Mouse (Mus musculus) ES-Bruce4 (cell line): ENCODE measurements around the gene Tigit. TPM values are rescaled to one million over a fixed set of nuclear protein-coding genes. Genes with fewer than 3 reads are reported as not detected.

Experiments
- H3K27ac ChIP-seq: 2 replicates; pipeline ENCODE4 v1.5.1; 2012; ENCODE audit warnings: low read length, inconsistent platforms; ENCODE audit not compliant: insufficient read depth
- H3K27me3 ChIP-seq: 2 replicates; pipeline ENCODE4 v1.6.1; 2012; ENCODE audit warnings: mild to moderate bottlenecking, low read length, inconsistent platforms; ENCODE audit not compliant: control insufficient read depth, poor library complexity, insufficient read depth, severe bottlenecking
- H3K36me3 ChIP-seq: 2 replicates; pipeline ENCODE4 v1.6.1; 2012; ENCODE audit warnings: inconsistent platforms, mild to moderate bottlenecking, low read length, moderate library complexity; ENCODE audit not compliant: control insufficient read depth, poor library complexity, insufficient read depth, severe bottlenecking
- H3K4me1 ChIP-seq: one replicate; pipeline ENCODE4 v1.8.1; 2011; ENCODE audit warnings: low read length; ENCODE audit not compliant: control insufficient read depth, insufficient read depth
- H3K4me3 ChIP-seq: 2 replicates; pipeline ENCODE4 v1.5.1; 2011; ENCODE audit warnings: low read depth, mild to moderate bottlenecking, low read length
- H3K9ac ChIP-seq: 2 replicates; pipeline ENCODE4 v1.6.1; 2012; ENCODE audit warnings: low read depth, mild to moderate bottlenecking, inconsistent platforms; ENCODE audit not compliant: poor library complexity, severe bottlenecking
- H3K9me3 ChIP-seq: replicated peaks from 2 replicates; pipeline ENCODE4 v1.6.1; 2012; ENCODE audit warnings: mild to moderate bottlenecking, low read length, inconsistent platforms; ENCODE audit not compliant: control insufficient read depth, poor library complexity, insufficient read depth, severe bottlenecking
- CTCF ChIP-seq: IDR thresholded peaks from one replicate; pipeline ENCODE4 v1.8.1; 2011; ENCODE audit warnings: low read depth, low read length
- EP300 ChIP-seq: IDR thresholded peaks from 2 replicates; pipeline ENCODE4 v1.6.1; 2011; ENCODE audit warnings: low read depth, low read length; ENCODE audit not compliant: insufficient read depth
- POLR2A ChIP-seq: IDR thresholded peaks from one replicate; pipeline ENCODE4 v1.8.1; 2011; ENCODE audit warnings: low read length; ENCODE audit not compliant: insufficient read depth
- polyA plus RNA-seq: library from polyadenylated mRNA; stranded (reverse); fragments of >200 nt; gene quantifications from 2 replicates; pipeline ENCODE4 v1.2.4, GENCODE M21; 2011; ENCODE audit warnings: low read depth; ENCODE audit not compliant: missing spikeins, insufficient read depth, insufficient read length

The Tigit gene
- polyA plus RNA-seq, 1 experiment = not detected

DNA sequence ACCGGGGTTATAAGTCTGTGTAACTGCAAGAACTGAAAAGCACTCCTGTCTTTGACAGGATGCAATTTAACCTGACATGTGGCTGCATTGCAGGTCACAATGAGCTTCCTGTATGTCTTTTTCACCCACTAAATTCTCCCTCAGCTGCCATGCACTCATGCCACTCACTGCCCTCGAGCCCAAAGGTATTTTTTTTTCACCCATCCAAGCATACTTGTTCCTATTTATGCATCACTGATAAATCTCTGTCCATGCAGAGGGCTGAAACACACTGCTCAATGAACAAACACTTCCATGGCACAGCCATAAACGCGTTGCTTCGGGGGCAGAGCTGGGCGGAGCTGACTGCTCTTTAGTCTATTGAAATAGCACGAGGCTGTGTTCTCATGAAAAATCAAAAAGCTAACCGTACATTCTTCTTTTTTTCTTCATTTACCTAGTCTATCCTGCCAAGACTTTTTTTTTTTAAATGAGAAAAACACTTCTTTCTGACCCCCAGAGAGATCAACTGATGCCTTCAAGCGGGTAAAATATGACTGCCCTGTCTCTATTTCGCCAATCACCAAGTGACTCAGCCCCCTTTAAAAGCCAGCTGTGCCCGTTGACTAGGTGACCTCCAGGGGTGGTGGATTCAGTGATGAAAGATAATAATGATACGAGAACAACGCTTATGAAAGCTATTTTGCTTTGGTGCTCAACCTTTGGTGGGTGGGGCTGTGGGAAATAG lies 44.6 kb upstream of the Tigit start:
- no peak overlapping the region for H3K4me3 ChIP-seq
- H3K9ac ChIP-seq = no peak overlapping the region
- H3K27me3 ChIP-seq = no peaks in the 10 kb centered on the region
- no peak overlapping the region for H3K27ac ChIP-seq
- H3K4me1 ChIP-seq = peaks cover 2% of the 10 kb centered on the region
- no peaks in the 10 kb centered on the region for H3K36me3 ChIP-seq
- no peaks in the 10 kb centered on the region for H3K9me3 ChIP-seq
- TF ChIP-seq CTCF = no peak
- no peak for TF ChIP-seq EP300
- no peak for TF ChIP-seq POLR2A

DNA sequence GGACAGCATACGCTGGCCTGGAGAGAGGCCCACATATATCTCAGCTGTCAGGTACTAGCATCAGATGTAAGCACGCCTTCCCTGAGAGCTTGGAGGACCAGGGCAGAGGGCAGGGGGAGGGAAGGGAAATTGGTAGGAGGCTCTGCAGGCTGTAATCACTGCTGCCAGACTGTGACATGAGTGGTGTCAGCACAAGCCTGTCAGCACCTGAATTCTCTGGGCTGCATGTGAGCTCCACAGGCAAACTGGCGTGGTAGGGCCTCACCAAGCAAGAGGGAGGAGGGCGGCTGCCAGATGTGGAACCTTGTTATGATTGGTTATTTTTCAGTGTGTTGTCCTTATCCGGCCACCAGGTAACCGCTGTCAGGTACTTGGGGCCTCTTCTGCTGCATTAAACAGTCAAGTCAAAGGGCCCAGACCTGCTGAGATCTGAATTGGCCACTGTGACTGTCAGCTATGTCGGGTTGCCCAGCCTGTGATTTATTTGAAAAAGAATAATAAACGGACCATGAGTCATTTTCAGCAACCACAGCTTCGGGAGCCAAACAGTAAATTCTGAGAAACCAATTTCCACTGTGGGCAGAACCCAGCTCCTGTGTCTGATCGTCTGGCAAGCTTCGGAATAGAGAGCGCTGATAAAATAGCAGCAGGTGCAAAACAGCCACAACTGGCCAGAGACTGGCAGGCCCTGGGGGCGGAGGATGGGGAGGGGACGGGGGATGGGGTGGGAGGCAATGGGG lies 38.0 kb upstream of the Tigit start:
- H3K36me3 ChIP-seq = no peaks in the 10 kb centered on the region
- no peak for TF ChIP-seq POLR2A
- no peak for TF ChIP-seq CTCF
- no peak for TF ChIP-seq EP300
- H3K27ac ChIP-seq = no peak overlapping the region
- no peak overlapping the region for H3K9ac ChIP-seq
- no peaks in the 10 kb centered on the region for H3K4me1 ChIP-seq
- H3K9me3 ChIP-seq = no peaks in the 10 kb centered on the region
- H3K4me3 ChIP-seq = no peak overlapping the region
- no peaks in the 10 kb centered on the region for H3K27me3 ChIP-seq

DNA sequence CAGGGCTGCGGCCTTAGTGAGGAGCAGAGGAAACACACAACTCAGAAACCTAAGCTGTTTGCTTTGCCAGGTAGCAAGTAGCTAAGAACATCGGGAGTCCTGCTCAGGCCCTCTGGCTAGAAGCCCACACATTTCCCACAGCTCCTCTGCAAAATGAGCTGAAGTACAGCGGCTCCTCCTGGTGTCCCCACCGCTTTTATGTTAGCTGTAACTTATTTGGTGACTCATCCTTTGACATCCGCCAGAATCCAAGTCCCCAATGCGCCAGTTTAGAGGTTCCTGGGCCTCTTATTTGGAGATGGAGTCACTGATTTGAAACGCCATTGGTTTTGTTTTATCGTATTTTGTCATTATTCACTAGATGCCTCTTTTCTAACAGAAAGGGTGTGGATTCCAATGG lies 36.6 kb upstream of the Tigit start:
- H3K27ac ChIP-seq = no peak overlapping the region
- no peaks in the 10 kb centered on the region for H3K27me3 ChIP-seq
- peak overlapping the region; percentile 6; the same call in 1 of the 2 replicates for H3K4me3 ChIP-seq
- no peak overlapping the region for H3K9ac ChIP-seq
- H3K4me1 ChIP-seq = no peaks in the 10 kb centered on the region
- H3K36me3 ChIP-seq = no peaks in the 10 kb centered on the region
- TF ChIP-seq CTCF (no peak), POLR2A (no peak), EP300 (no peak)
- no peaks in the 10 kb centered on the region for H3K9me3 ChIP-seq

- no peaks in the 10 kb centered on the region for H3K9me3 ChIP-seq
- no peaks in the 10 kb centered on the region for H3K4me1 ChIP-seq
- H3K4me3 ChIP-seq = no peak overlapping the region
- H3K9ac ChIP-seq = no peak overlapping the region
- H3K27ac ChIP-seq = no peak overlapping the region
- H3K27me3 ChIP-seq = no peaks in the 10 kb centered on the region
- H3K36me3 ChIP-seq = no peaks in the 10 kb centered on the region
- no peak for TF ChIP-seq POLR2A
- no peak for TF ChIP-seq EP300
Observed at GRCm38 (mm10) chr16:43698735-43699649, 35.0 kb upstream of the Tigit start.

DNA sequence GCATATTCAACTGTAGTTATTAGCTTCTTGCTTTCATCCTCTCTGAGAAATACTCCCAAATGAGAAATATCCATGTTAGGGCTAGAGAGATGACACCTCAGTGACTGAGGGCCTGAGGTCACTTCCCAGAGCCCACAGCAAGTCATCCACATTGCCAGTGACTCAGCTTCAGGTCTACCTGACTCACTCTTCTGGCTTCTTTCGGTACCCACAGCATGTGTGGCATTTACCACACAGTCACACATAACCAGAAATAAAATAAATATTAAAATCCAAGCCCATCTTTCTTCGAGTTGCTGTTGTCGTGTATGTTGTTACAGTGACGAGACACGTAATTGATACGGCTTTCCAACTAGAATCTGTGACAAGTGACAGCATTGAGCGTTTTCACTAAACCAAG lies 33.8 kb upstream of the Tigit start:
- H3K9me3 ChIP-seq = no peaks in the 10 kb centered on the region
- H3K4me3 ChIP-seq = no peak overlapping the region
- no peak for TF ChIP-seq POLR2A
- no peak for TF ChIP-seq EP300
- no peak for TF ChIP-seq CTCF
- no peak overlapping the region for H3K27ac ChIP-seq
- no peak overlapping the region for H3K9ac ChIP-seq
- no peaks in the 10 kb centered on the region for H3K27me3 ChIP-seq
- no peaks in the 10 kb centered on the region for H3K4me1 ChIP-seq
- H3K36me3 ChIP-seq = no peaks in the 10 kb centered on the region
